Mouse (Mus musculus) liver, adult (tissue): ENCODE results near the gene Prune2.

Experiments used
- GATA4 ChIP-seq: IDR thresholded peaks from 2 replicates; pipeline ENCODE4 v1.6.1; 2014; ENCODE audit warnings: mild to moderate bottlenecking, low read length; ENCODE audit not compliant: insufficient replicate concordance

Prune2 gene

DNA sequence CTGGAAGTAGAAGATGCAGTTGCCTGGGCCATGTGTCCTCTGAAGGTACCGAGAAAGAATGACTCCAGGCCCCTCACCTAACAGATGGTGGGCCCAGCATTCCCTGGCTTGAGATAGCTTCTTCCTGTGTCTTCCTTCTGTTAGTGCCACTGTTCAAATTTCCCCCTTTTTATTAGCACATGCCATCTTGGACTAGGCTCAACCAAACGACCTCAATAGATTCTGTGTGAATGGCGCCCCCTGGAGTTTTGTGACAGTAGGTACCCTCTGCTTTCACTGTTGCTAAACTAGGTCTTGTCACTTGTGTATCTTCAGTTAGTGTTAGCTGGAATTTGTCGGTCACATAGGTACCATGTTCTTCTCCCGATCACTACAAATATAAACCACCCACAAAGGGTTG is 29.0 kb downstream of the Prune2 start:
- TF ChIP-seq GATA4 = no peak

DNA sequence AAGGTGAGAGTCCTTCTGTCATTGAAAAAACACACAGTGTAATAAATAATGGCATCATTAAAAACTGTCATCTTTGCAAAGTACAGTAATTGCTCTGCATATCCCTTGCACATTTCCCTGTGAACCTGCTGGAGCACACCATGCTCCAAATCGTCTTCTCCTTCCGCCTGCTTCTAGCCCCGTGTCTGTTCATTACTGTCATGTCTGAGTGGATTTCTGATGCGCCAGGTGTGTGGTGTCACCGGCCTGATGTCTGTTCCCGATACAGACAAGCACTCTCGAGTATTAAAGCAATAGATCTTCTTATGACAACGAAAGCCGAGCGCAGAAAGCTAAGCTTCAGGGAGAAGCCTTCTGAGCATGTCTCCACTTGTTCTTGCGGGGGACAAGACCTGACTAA is 32.1 kb downstream of the Prune2 start:
- TF ChIP-seq GATA4 = no peak

DNA sequence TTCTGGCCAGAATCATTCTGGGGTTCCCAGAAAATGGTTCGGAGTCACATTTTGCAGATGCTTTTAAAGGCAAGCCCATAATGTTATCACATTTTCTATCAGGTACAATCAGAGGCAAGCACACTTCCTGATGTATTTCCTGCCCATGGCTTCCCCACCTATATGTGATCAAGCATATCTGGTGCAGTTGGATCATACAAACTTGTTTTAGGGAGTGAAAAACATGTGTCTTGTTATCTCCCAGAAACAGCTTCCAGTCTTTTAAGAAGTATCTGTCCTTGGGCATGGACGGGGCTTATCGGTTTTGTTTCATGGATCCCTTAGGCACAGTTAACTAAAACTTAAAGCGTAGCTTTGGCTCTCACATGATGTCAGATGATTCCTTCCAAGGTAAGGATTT is 36.2 kb downstream of the Prune2 start:
- no peak for TF ChIP-seq GATA4

DNA sequence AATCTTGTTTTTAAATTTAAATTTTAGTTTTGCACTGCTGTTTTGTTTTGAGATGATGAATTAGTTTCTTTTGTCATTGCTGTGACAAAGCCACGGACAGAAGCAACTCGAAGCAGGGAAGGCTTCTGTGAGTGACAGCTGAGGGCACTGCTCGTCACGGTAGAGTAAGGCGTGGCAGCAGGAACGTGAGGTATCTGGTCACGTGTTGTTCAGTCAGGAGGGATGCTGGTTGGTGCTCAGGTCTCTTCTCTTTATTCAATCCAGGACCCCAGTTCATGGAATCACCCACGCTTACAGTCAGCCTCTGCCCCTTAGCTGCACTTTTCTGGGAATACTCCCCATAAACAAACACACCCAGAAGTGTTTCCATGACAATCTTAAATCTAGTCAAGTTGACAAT is 38.3 kb downstream of the Prune2 start:
- no peak for TF ChIP-seq GATA4

DNA sequence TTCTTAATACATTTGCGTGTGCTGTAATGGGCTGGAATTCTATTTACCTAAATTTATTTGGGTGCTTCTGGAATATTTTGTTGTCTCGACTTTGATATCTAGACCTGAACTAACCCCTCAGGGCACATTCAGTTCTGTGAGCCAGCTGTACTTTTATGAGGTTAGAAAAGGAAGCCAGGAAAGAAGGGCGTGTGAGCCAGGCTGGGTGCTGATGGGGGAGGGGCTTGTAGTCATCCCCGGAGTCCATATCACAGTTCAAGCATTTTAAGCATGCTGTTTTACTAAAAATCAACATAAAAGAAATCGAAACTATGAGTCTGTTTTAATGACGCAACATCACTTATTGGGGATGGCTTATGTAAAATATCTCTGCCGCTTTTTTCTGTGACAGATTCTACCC is 42.0 kb downstream of the Prune2 start:
- no peak for TF ChIP-seq GATA4

DNA sequence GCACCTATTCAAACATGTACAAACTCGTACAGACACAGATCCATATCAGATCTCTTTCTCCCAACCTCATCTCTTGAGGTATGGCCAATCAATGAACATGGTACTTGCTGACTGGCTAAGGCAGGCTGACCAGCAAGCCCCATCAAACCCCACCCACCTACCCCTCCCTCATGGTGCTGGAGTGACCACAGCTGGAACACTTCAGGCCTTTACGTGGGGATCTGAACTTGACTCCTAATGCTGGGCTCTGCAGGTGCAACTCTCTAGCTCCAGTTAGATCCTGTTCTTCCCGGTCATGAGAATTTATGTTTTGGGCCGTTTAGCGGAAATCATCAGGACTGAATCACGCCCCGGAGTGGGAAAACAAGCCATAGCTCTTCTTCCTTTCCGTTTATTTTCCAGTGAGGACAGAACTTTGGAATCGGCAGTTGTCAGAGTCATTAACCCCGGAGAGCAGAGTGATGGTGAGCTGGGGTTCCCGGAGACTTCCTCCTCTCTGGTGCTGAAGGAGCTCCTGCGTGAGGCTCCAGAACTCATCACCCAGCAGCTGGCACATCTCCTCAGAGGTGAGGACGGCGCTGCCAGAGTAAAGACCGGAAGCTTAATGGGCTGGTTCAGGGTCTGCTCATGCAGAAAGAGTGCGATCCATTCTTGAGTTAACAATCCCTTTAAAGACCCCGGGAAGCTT is 50.4 kb downstream of the Prune2 start:
- TF ChIP-seq GATA4 = no peak

DNA sequence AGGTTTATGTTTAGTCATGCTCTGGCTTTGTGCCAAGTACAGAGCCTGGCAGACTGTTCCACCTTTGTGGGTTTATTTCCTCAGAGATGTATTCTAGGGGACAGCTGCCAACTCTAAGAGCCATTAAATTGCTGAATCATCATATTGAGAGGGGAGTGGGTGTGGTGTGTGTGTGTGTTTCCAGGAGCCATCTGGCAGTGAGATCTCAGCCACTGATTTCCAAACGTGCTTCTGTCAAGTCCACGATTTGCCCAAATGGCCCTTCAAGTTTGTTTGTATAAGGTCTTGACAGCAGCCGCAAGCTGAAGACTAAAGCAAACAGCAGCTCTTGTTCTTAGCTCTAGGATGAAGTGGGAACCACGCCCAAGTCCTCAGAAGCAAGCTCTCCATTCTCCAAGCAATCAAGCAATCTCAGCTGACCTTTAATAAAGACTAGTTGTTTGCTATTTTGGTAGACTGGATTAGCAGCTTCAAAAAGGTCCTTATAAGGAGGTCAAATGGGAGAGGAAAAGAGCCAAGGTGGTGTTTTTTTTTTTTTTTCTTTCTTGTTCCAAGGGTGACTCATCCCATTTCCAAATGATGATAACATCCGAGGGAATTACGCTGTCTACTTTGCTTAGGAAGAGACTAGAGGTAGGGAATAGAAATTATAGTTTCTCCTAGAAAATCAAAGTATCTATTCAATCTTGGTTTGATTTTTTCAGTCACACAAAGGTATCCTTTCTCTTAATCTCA is 55.5 kb downstream of the Prune2 start:
- TF ChIP-seq GATA4 = no peak

DNA sequence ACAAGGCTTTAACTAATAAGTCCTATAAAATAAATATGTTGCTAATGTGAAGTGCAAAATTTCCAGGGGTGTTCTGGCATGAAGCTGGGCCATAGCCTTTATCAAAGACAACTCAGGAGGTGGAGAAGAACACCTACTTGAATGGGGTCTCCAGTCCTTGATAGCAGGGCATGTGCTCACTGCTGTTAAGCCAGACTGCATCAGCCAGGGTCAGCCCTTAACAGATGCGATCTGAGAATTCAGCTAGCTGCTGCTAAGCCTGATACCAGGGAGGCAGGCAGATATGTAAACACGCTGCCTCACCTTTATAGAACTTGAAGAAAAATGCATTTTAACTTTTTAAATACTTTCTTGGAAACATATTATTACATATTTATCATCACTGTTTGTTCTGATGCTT is 57.2 kb downstream of the Prune2 start:
- TF ChIP-seq GATA4 = no peak

DNA sequence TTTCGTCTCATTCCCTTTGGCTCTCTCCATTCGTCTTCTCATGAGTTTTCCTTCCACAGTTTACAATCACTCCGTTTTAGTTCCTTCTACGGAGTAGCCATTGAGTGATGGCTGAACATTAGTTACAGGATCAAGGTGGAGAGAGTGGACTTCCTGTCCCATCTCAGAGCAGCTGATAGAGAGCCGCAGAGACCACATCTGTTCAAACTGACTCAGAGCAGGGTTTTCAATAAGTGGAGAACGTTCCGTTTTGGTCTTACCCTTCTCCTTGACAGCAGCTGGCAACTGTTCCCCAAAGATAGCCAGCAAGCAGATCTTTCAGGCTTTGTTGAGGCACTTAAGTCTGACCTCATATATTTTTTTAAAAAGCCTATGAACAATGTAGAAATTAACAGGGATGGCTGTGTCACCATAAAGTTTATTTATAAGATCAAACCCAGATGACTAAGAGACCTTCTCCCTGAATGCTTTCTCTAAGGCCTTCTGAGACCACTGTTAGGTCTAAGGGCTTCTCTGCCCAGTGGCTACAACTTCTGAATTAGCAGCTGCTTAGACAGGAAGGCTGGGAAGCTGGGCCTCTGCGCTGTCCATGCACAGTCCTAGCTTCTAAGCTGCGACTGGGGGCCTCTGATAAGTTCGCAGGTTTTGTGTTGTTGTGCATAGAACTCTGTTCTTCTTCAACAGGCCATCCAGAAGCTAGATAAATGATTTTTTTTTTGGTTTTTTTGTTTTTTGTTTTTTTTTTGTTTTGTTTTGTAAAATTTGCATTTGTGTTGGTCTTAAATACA is 58.6 kb downstream of the Prune2 start:
- TF ChIP-seq GATA4 = no peak

DNA sequence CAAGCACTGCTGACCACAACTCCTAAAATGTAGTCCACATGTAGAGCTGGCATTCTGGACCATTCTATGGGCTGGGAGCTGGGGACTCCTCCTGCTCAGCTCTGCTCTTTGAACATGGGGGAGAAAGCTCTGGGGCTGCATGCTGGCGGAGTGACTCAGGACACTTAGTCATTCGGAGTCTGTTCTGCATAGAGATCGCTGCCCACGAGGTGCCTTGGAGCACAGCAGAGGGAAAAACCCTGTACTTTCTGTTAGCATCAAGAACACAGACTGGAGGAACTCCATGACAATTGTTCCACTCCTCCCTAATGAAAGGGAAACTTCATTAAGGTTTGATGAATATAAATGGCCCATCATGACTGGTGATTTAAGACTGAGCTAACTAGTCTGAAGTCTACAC is 68.8 kb downstream of the Prune2 start:
- no peak for TF ChIP-seq GATA4

DNA sequence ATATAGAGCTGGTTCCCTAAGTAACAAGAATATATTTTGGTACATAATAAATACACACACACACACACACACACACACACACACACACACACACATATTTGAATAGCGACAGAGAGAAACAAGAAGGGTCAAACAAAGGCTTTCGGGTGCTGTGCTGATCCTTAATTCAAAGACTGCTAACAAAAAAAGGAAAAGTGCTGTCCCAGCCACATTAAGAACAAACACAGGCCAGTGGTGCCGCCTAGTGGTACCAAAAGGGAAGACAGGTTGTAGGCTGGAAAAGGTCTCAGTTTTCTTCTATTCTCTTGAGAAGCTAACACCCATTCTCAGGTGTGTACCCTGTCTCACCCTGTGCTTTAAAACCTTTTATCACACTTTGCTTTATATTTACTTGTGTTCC is 74.4 kb downstream of the Prune2 start:
- no peak for TF ChIP-seq GATA4

DNA sequence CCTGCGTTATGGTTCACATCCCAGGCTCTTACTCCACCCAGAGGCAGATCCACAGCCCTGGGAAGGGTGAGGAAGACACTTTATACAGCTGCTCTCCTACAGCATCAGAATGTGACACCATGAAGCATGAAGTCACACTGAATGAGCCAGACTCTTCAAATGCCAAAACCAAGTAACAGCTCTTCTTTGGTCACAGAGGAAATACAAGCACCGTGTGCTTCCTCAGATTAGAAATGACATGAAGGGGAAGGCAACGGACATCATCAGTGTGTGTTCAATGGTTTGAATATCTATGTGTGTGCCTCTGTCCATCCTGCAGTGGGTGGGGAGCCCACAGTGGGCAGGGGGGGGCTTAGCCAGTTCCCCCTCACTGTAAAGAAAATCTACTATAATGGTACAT is 76.4 kb downstream of the Prune2 start:
- no peak for TF ChIP-seq GATA4

DNA sequence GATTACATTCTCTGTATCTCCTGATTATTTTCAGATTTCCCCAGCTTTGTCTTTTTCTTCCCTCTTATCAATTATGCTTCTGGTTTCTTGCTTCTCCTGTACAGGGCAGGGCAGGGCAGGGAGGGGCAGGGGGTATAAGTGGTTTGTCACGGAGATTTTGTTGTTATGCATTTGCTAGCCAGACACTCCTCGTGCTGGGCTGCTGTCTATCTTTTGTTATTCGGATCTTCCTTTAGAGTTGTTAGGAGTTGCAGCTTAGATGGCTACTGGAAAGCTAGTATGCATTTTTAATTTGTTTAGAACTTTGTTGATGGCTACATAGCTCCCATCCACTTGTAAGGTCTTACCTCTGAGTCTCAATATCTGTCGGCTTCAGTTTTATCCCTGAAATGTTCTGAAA is 91.0 kb downstream of the Prune2 start:
- TF ChIP-seq GATA4 = no peak

DNA sequence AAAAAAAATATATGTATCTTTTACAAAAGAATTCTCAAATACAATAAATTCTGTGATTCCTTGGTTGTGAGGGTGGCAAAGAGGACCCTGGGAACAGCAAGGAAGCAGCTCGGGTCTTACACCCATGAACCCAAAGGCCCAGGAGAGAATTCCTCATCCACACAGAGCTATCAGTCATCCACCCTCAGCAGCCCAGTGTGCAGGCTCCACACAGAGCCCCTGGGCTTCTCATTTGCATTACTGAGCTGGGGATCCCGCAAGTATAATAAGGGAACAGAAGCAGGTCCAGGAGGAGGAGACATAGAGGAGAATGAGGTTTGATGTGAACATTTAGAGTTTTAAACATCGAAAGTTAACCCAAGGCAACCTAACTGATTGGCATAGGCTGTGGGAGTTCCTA is 100.0 kb downstream of the Prune2 start:
- no peak for TF ChIP-seq GATA4

DNA sequence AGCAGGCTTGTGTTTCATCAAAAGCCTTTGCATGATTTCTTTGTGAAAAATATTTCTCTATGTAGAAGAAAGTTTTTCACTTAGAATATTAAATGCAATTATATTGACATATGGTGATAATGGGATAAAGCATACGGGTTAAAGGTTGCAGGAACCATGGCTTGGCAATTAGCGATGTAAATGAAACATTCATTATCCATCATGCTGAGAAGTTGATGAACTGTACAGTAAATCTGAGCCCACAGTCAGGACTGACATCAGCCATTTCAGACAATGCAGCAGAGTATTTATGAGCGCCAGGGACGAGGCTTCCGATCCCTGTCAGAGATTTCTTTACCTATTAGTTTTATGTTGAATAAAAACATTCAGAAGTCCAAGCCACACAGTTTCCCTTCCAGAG is 104.2 kb downstream of the Prune2 start:
- TF ChIP-seq GATA4 = no peak

DNA sequence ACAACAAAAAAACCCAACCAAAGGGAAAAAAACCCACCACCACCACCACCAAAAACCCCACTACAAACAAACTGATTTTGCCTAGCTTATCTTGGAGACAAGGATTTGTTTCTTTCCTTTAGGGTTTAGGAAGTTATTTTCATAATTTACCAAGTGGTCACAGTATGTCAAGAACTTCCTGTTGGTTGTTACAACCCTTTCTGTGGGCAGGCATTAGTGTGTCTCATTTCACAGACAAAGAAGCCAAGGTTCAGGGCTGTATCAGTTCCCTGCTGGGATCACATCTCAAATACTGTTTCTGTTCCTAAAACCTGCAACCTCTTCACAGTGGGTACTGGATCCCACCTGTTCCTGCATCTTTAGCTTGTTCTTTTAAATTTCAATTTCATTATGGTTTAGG is 108.5 kb downstream of the Prune2 start:
- TF ChIP-seq GATA4 = no peak
